Mouse (Mus musculus): ENCODE data around the gene Olfr308. TPM values are rescaled to one million over a fixed set of nuclear protein-coding genes. Genes with fewer than 3 reads are reported as not detected.
"Not testable (repeated sequence)": the region's sequence is repeated elsewhere in the genome, so short reads cannot be mapped to it uniquely, and the experiment has no call there.

Olfr308 gene
- not detected in 2 replicates for polyA plus RNA-seq (2014; fragmentation: Nextera tagmentation; extraction: Ambion mirVana)

- no peak within 1 kb of the TSS for H3K9ac ChIP-seq (replicated peaks; ENCODE audit: low read length)
Measured at GRCm38 (mm10) chr7:86325530-86325929, at the start of gene Olfr308. Olfr308 (minus strand) TSS chr7:86325630.

GRCm38 (mm10) chr7:86366828-86367227 lies 41.4 kb upstream of the Olfr308 start, which contains the start of gene Olfr305:
Olfr305 (minus strand) TSS chr7:86366928.
- no peak for DNase-seq (ENCODE audit: low spot score)
- Histone ChIP-seq H3K4me3 (ENCODE audit: low read depth, low read length) (no peak within 1 kb of the TSS), H3K9ac (replicated peaks; ENCODE audit: low read length) (no peak within 1 kb of the TSS), H3K9me3 (replicated peaks; ENCODE audit: control insufficient read depth, low read length) (no peaks in the 10 kb centered on the region), H3K4me2 (ENCODE audit: low read depth, low read length) (no peak within 1 kb of the TSS), H3K27ac (replicated peaks; ENCODE audit: low read depth, low read length) (no peak within 1 kb of the TSS), H3K36me3 (replicated peaks; ENCODE audit: control insufficient read depth, insufficient read depth, low read depth, low read length) (no peaks in the 10 kb centered on the region), H3K4me1 (ENCODE audit: control insufficient read depth, insufficient read depth, low read length) (no peaks in the 10 kb centered on the region), H3K27me3 (ENCODE audit: control insufficient read depth, insufficient read depth, low read length) (no peaks in the 10 kb centered on the region)
- 94% methylated on average over 1 of the region's 1 CpGs for WGBS
- ATAC-seq (replicated peaks; ENCODE audit: insufficient number of reproducible peaks, low FRiP score, low TSS enrichment, low read depth): no peak

More at GRCm38 (mm10) chr7:86325530-86325929, at the start of gene Olfr308:
- no peak within 1 kb of the TSS for H3K27ac ChIP-seq (replicated peaks; ENCODE audit: low read depth, low read length)
- no peak within 1 kb of the TSS for H3K4me3 ChIP-seq (ENCODE audit: low read depth, low read length)
- H3K9me3 ChIP-seq (replicated peaks; ENCODE audit: control insufficient read depth, low read length): no peaks in the 10 kb centered on the region
- no peak for DNase-seq (ENCODE audit: low spot score)
- no peak within 1 kb of the TSS for H3K4me2 ChIP-seq (ENCODE audit: low read depth, low read length)
- no peaks in the 10 kb centered on the region for H3K36me3 ChIP-seq (replicated peaks; ENCODE audit: control insufficient read depth, insufficient read depth, low read depth, low read length)
- no peak for ATAC-seq (replicated peaks; ENCODE audit: insufficient number of reproducible peaks, low FRiP score, low TSS enrichment, low read depth)
- H3K4me1 ChIP-seq (ENCODE audit: control insufficient read depth, insufficient read depth, low read length): no peaks in the 10 kb centered on the region
- H3K27me3 ChIP-seq (ENCODE audit: control insufficient read depth, insufficient read depth, low read length): no peaks in the 10 kb centered on the region

GRCm38 (mm10) chr7:86346296-86346695 lies 20.9 kb upstream of the Olfr308 start:
- H3K4me2 ChIP-seq (ENCODE audit: low read depth, low read length); H3K9me3 ChIP-seq (replicated peaks; ENCODE audit: control insufficient read depth, low read length); H3K36me3 ChIP-seq (replicated peaks; ENCODE audit: control insufficient read depth, insufficient read depth, low read depth, low read length); DNase-seq (ENCODE audit: low spot score); ATAC-seq (replicated peaks; ENCODE audit: insufficient number of reproducible peaks, low FRiP score, low TSS enrichment, low read depth); H3K9ac ChIP-seq (replicated peaks; ENCODE audit: low read length); H3K4me1 ChIP-seq (ENCODE audit: control insufficient read depth, insufficient read depth, low read length); H3K27ac ChIP-seq (replicated peaks; ENCODE audit: low read depth, low read length); H3K4me3 ChIP-seq (ENCODE audit: low read depth, low read length); H3K27me3 ChIP-seq (ENCODE audit: control insufficient read depth, insufficient read depth, low read length): not testable (repeated sequence)
- WGBS: 91% methylated on average over 9 of the region's 9 CpGs

- DNase-seq (ENCODE audit: low spot score) (no peak), ATAC-seq (replicated peaks; ENCODE audit: insufficient number of reproducible peaks, low FRiP score, low TSS enrichment, low read depth) (no peak)
- Histone ChIP-seq H3K36me3 (replicated peaks; ENCODE audit: control insufficient read depth, insufficient read depth, low read depth, low read length) (no peaks in the 10 kb centered on the region), H3K4me2 (ENCODE audit: low read depth, low read length) (no peak overlapping the region), H3K4me1 (ENCODE audit: control insufficient read depth, insufficient read depth, low read length) (no peaks in the 10 kb centered on the region), H3K27me3 (ENCODE audit: control insufficient read depth, insufficient read depth, low read length) (no peaks in the 10 kb centered on the region), H3K9ac (replicated peaks; ENCODE audit: low read length) (no peak overlapping the region), H3K4me3 (ENCODE audit: low read depth, low read length) (no peak overlapping the region), H3K27ac (replicated peaks; ENCODE audit: low read depth, low read length) (no peak overlapping the region), H3K9me3 (replicated peaks; ENCODE audit: control insufficient read depth, low read length) (no peaks in the 10 kb centered on the region)
- WGBS: 70% methylated on average over 3 of the region's 3 CpGs
Measured at GRCm38 (mm10) chr7:86344253-86344652, 18.8 kb upstream of the Olfr308 start.

- no peak overlapping the region for H3K4me2 ChIP-seq (ENCODE audit: low read depth, low read length)
- no peaks in the 10 kb centered on the region for H3K9me3 ChIP-seq (replicated peaks; ENCODE audit: control insufficient read depth, low read length)
- ATAC-seq (replicated peaks; ENCODE audit: insufficient number of reproducible peaks, low FRiP score, low TSS enrichment, low read depth) (no peak), DNase-seq (ENCODE audit: low spot score) (no peak)
- no peak overlapping the region for H3K27ac ChIP-seq (replicated peaks; ENCODE audit: low read depth, low read length)
- H3K4me1 ChIP-seq (ENCODE audit: control insufficient read depth, insufficient read depth, low read length): no peaks in the 10 kb centered on the region
- H3K4me3 ChIP-seq (ENCODE audit: low read depth, low read length): no peak overlapping the region
- H3K9ac ChIP-seq (replicated peaks; ENCODE audit: low read length): no peak overlapping the region
- H3K27me3 ChIP-seq (ENCODE audit: control insufficient read depth, insufficient read depth, low read length): no peaks in the 10 kb centered on the region
- WGBS: 75% methylated on average over 14 of the region's 14 CpGs
- no peaks in the 10 kb centered on the region for H3K36me3 ChIP-seq (replicated peaks; ENCODE audit: control insufficient read depth, insufficient read depth, low read depth, low read length)
Measured at GRCm38 (mm10) chr7:86342881-86343565, 17.6 kb upstream of the Olfr308 start.

- H3K27me3 ChIP-seq (ENCODE audit: control insufficient read depth, insufficient read depth, low read length): no peaks in the 10 kb centered on the region
- ATAC-seq (replicated peaks; ENCODE audit: insufficient number of reproducible peaks, low FRiP score, low TSS enrichment, low read depth) (no peak), DNase-seq (ENCODE audit: low spot score) (no peak)
- 78% methylated on average over 1 of the region's 1 CpGs for WGBS
- H3K36me3 ChIP-seq (replicated peaks; ENCODE audit: control insufficient read depth, insufficient read depth, low read depth, low read length): no peaks in the 10 kb centered on the region
- no peak within 1 kb of the TSS for H3K4me2 ChIP-seq (ENCODE audit: low read depth, low read length)
- H3K4me3 ChIP-seq (ENCODE audit: low read depth, low read length): no peak within 1 kb of the TSS
- no peak within 1 kb of the TSS for H3K9ac ChIP-seq (replicated peaks; ENCODE audit: low read length)
- no peak within 1 kb of the TSS for H3K27ac ChIP-seq (replicated peaks; ENCODE audit: low read depth, low read length)
- no peaks in the 10 kb centered on the region for H3K9me3 ChIP-seq (replicated peaks; ENCODE audit: control insufficient read depth, low read length)
- no peaks in the 10 kb centered on the region for H3K4me1 ChIP-seq (ENCODE audit: control insufficient read depth, insufficient read depth, low read length)
Measured at GRCm38 (mm10) chr7:86337486-86337885, 12.1 kb upstream of the Olfr308 start, which contains the start of gene Olfr307. Olfr307 (minus strand) TSS chr7:86337586.

- H3K27me3 ChIP-seq (ENCODE audit: control insufficient read depth, insufficient read depth, low read length): no peaks in the 10 kb centered on the region
- H3K36me3 ChIP-seq (replicated peaks; ENCODE audit: control insufficient read depth, insufficient read depth, low read depth, low read length): no peaks in the 10 kb centered on the region
- H3K4me1 ChIP-seq (ENCODE audit: control insufficient read depth, insufficient read depth, low read length): no peaks in the 10 kb centered on the region
- H3K27ac ChIP-seq (replicated peaks; ENCODE audit: low read depth, low read length): no peak overlapping the region
- no peak overlapping the region for H3K9ac ChIP-seq (replicated peaks; ENCODE audit: low read length)
- H3K9me3 ChIP-seq (replicated peaks; ENCODE audit: control insufficient read depth, low read length): no peaks in the 10 kb centered on the region
- no peak for DNase-seq (ENCODE audit: low spot score)
- no peak for ATAC-seq (replicated peaks; ENCODE audit: insufficient number of reproducible peaks, low FRiP score, low TSS enrichment, low read depth)
- WGBS: 92% methylated on average over 2 of the region's 2 CpGs
- H3K4me3 ChIP-seq (ENCODE audit: low read depth, low read length): no peak overlapping the region
- H3K4me2 ChIP-seq (ENCODE audit: low read depth, low read length): no peak overlapping the region
Measured at GRCm38 (mm10) chr7:86321323-86321722, 4.1 kb downstream of the Olfr308 start.

GRCm38 (mm10) chr7:86313608-86314007 lies 11.8 kb downstream of the Olfr308 start, which contains the start of gene Olfr309:
Olfr309 (minus strand) TSS chr7:86313708.
- H3K36me3 ChIP-seq (replicated peaks; ENCODE audit: control insufficient read depth, insufficient read depth, low read depth, low read length): no peaks in the 10 kb centered on the region
- H3K4me1 ChIP-seq (ENCODE audit: control insufficient read depth, insufficient read depth, low read length): no peaks in the 10 kb centered on the region
- no peak within 1 kb of the TSS for H3K27ac ChIP-seq (replicated peaks; ENCODE audit: low read depth, low read length)
- no peak within 1 kb of the TSS for H3K4me2 ChIP-seq (ENCODE audit: low read depth, low read length)
- no peaks in the 10 kb centered on the region for H3K9me3 ChIP-seq (replicated peaks; ENCODE audit: control insufficient read depth, low read length)
- ATAC-seq (replicated peaks; ENCODE audit: insufficient number of reproducible peaks, low FRiP score, low TSS enrichment, low read depth) (no peak), DNase-seq (ENCODE audit: low spot score) (no peak)
- 72% methylated on average over 2 of the region's 2 CpGs for WGBS
- no peak within 1 kb of the TSS for H3K4me3 ChIP-seq (ENCODE audit: low read depth, low read length)
- no peaks in the 10 kb centered on the region for H3K27me3 ChIP-seq (ENCODE audit: control insufficient read depth, insufficient read depth, low read length)
- H3K9ac ChIP-seq (replicated peaks; ENCODE audit: low read length): no peak within 1 kb of the TSS
